Mouse (Mus musculus): Measurements from ENCODE around the gene Wdr24. TPM values are rescaled to one million over a fixed set of nuclear protein-coding genes. Genes with fewer than 3 reads are reported as not detected.
"Not testable (repeated sequence)": the region's sequence is repeated elsewhere in the genome, so short reads cannot be mapped to it uniquely, and the experiment has no call there.

Gene Wdr24
- total RNA-seq, 2 experiments from 2014 or later: 26.8 to 30.9 TPM

DNA sequence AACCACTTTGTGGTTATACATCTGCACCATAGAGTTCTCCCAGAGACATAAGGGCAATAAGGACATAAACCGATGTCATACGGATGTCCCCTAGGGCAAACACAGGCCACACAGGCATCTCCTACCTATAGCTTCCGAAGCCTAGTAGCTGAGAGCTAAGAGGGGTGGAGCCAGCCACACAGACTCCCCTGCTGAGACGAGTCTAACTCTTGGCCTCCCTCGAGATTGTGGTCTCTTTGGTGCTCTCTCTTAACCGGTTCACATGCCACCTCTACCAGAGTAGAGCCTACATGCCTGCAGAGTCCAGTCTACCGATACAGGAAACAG is 44.0 kb downstream of the Wdr24 start:
- TF ChIP-seq CTCF (IDR thresholded peaks at IDR 0.05): no peak
- H3K4me3 ChIP-seq: peak overlapping the region; percentile 91
- intact Hi-C loops (cut with DNase I): no loop called here
- no peak for DNase-seq (ENCODE audit: extremely low spot score in 1 of 2, low spot score in 2 of 2)
- H3K27ac ChIP-seq: peak overlapping the region; percentile 88

DNA sequence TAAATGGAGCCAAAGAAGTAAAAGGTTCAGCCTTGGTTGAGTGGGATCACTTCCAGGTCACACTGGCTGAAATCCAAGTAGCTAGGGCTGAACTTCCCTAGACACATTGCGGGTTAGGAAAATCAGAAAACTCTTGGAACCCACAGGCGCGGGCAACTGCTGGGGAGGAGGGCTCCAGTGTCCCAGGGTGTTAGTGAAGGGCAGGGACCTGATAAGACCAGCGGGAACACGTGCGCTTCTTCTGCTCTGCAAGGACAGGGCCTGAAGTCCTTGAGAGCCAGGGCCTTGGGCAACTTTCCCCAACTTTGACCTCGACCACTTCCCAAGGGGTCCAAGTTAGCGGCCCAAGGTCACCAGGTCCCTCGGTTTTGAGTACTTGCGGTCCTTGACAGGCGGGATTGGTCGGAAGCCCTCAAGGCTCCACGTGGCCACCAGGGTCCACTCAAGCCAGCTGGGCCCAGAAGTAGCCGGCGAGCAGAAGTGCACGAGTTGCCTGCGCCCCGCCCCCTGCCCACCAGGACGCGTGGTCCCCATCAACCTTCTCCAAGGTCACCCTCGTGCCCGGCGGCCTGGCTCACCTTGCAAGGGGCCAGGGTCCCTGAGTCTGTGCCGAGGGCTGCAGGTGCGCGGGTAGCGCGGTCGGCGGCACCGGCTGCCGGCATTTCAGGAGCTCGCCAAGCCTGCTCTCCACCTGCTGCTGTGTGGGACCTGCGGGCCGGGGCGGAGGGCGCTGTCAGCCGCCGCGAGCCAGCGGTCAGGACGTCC is 44.6 kb downstream of the Wdr24 start:
- DNase-seq (ENCODE audit: extremely low spot score in 1 of 2, low spot score in 2 of 2): no peak
- intact Hi-C loops (cut with DNase I): no loop called here
- no peak for TF ChIP-seq CTCF (IDR thresholded peaks at IDR 0.05)
- peak overlapping the region; percentile 88 for H3K27ac ChIP-seq
- H3K4me3 ChIP-seq: peak overlapping the region; percentile 91

DNA sequence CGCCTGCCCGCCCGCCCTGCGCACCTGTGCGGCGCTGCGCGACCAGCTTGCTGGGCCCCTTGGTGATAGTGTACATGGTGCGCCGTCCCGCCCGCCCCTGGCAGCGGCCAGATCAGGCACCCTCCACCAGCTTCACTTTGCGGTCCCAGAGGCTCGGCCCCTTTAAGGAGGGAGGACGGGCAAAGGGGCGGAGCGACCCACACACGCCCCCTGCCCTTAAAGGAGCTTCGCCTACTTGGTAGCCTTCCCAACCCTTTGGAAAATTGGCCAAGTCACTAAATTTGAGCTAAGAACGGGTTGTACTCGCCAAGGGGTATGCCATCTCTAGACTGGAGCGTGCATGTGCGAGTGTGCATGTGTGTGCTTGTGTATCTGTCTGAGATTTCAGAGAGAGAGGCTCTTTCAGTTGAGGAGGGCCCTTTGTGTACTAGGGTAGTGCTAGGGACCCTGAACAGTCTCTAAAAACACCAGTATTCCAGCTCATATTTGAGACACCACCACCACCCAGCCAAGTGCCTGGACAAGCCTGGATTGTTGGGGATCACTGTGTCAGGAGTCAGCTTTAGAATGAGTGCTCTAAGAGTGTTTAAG is 45.3 kb downstream of the Wdr24 start, which contains the start of gene Mcrip2:
Gene Mcrip2 (minus strand): TSS at position 164 of the 591 bp plus-strand sequence.
- intact Hi-C loops (cut with DNase I): no loop called here
- Histone ChIP-seq H3K27ac (peak within 1 kb of the TSS; percentile 88), H3K4me3 (peak within 1 kb of the TSS; percentile 91)
- DNase-seq (ENCODE audit: extremely low spot score in 1 of 2, low spot score in 2 of 2): peak; percentile 80 to 82
- TF ChIP-seq CTCF (IDR thresholded peaks at IDR 0.05): no peak

DNA sequence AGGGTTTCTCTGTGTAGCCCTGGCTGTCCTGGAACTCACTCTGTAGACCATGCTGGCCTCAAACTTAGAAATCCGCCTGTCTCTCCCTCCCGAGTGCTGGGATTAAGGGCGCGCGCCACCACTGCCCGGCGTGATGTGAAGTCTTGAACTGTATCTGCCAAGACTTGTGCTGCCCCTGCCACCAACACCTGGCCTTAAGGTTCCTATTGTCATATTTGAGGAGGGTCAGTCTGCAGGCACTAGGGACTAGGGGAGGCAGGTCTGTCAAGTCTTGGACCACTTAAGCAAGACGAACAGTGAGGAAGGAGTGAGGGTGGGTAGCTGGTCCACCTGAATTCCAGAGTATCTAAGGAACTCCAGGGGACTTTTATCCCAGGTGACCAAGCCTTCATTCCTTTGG is 46.1 kb downstream of the Wdr24 start:
- TF ChIP-seq CTCF (IDR thresholded peaks at IDR 0.05): no peak
- intact Hi-C loops (cut with DNase I): no loop called here
- H3K4me3 ChIP-seq: no peak overlapping the region
- no peak for DNase-seq (ENCODE audit: extremely low spot score in 1 of 2, low spot score in 2 of 2)
- H3K27ac ChIP-seq: no peak overlapping the region

DNA sequence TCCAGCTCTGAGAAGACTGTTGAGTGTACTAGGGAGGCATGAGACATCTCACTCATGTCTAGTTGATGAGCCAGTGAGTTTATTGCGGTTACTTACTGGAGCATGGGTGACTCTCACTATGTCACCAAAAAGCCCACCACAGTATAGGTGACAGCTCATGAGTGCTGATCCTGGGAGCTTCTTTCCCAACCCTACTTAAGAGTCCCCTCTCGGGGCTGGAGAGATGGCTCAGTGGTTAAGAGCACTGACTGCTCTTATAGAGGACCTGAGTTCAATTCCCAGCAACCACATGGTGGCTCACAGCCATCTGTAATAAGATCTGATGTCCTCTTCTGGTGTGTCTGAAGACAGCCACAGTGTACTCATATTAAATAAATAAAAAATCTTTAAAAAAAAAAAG is 46.5 kb downstream of the Wdr24 start:
- no peak overlapping the region for H3K27ac ChIP-seq
- no peak for DNase-seq (ENCODE audit: extremely low spot score in 1 of 2, low spot score in 2 of 2)
- intact Hi-C loops (cut with DNase I): no loop called here
- no peak overlapping the region for H3K4me3 ChIP-seq
- no peak for TF ChIP-seq CTCF (IDR thresholded peaks at IDR 0.05)

DNA sequence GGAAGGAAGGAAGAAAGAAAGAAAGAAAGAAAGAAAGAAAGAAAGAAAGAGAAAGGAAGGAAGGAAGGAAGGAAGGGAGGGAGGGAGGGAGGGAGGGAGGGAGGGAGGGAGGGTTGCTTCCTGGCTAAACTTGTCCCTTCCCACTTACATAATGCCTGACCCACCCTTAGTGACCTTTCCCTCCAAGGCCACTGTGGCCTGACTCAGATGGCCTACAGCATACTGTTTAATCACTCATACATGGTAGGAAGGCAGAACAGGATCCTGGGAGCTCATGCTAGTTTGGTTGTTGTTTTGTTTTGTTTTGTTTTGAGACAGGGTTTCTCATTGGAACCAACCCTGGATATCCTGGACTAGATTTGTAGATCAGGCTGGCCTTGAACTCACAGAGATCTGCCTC is 48.1 kb downstream of the Wdr24 start:
- H3K4me3 ChIP-seq; DNase-seq (ENCODE audit: extremely low spot score in 1 of 2, low spot score in 2 of 2); intact Hi-C loops (cut with DNase I); H3K27ac ChIP-seq: not testable (repeated sequence)

DNA sequence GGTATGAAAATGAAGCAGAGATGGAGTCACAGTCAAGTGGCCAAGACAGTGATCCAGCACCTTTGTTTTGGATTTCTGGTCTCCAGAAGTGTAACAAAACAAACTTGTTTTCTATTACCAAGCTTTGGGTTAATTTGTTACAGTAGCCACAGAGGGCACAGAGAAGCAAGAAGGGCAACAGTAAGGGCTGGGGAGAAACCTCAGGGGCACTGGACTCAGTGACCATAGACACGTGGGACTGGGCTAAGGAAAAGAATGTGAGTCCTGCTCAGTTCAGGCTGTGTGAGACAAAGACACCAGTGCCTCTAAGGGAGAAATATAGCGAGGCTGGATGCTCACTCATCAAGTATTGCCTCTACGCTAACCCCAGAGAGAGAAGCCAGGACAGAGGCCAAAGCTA is 49.2 kb downstream of the Wdr24 start:
- Histone ChIP-seq H3K4me3 (no peak overlapping the region), H3K27ac (no peak overlapping the region)
- intact Hi-C loops (cut with DNase I): no loop called here
- no peak for TF ChIP-seq CTCF (IDR thresholded peaks at IDR 0.05)
- DNase-seq (ENCODE audit: extremely low spot score in 1 of 2, low spot score in 2 of 2): no peak

DNA sequence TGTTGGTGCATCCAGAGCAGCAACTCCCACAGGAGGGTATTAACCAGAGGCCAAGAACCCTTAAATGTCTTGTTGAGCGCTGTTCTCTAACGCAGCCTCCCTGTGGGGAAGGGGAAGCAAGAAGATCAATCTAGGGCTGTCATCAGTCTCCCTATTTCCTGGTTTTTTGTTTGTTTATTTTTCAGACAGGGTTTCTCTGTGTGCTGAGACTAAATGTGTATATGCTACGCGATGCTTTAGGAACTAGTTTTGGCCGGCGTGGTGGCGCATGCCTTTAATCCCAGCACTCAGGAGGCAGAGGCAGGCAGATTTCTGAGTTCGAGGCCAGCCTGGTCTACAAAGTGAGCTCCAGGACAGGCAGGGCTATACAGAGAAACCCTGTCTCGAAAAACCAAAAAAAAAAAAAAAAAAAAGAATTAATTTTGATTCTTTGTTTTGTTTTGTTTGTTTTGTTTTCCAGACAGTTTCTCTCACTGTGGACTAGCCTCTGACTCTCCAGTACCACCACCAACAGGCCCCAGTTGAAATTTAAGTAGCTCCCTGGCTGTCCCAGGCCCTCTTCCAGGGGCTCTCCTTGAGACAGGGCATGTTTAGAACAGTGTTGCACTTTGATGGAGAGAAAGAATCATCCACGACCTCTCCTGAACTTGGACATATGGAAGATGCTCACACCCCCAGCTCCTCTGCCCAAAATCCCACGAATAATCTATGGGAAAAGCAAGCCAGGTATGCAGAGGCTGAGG is 50.1 kb downstream of the Wdr24 start:
- intact Hi-C loops (cut with DNase I): no loop called here
- peak overlapping the region; percentile 88; the same call in 1 of the 2 replicates for H3K27ac ChIP-seq
- no peak for DNase-seq (ENCODE audit: extremely low spot score in 1 of 2, low spot score in 2 of 2)
- no peak overlapping the region; the same call in 1 of the 2 replicates for H3K4me3 ChIP-seq
- TF ChIP-seq CTCF (IDR thresholded peaks at IDR 0.05): no peak

DNA sequence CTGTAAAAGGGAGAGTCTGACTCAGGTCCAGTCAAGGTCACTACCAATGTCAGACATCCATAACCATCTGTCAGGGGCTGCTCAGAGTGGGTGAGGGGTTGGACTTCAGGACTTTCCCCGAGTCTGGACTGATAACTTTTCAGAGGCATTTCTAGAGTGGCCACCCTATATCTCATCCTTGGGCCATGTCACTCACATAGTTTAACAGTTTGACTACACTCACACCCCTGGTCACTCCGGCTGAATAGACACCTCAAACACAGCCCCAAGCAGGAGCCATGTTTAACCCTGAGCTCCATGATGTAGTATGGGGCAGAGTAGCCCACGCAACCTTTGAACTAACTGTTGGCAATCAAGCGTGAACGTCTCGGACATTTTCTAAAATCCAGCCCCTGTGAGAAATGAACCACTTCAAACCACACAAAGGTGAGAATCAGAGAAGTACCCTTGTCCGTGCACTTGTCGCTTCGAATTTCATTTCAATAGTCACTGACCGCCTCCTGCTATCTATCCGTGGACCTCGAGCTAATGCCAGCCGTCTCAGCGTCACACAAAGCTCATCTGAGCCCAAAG is 50.8 kb downstream of the Wdr24 start:
- intact Hi-C loops (cut with DNase I): no loop called here
- Histone ChIP-seq H3K27ac (peak overlapping the region; percentile 88), H3K4me3 (peak overlapping the region; percentile 77)
- no peak for TF ChIP-seq CTCF (IDR thresholded peaks at IDR 0.05)
- DNase-seq (ENCODE audit: extremely low spot score in 1 of 2, low spot score in 2 of 2): no peak

DNA sequence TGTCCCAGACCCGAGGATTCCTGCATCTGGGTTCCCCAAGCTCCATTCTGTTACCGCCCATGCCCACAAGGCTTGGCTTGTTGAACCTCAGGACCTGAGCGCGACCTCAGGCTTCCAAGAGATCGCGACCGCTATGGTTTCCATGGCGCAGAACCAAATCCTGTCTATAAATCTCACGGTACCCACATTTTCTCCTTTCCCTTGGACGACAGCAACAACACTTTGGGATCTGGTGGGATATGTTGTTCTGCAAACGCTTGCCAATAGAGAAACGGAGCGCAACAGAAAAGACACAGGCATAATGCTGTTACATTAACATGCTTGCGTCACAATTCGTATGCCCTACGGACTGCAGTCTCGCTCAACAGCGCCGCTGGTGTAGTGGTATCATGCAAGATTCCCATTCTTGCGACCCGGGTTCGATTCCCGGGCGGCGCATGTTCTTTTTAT is 51.3 kb downstream of the Wdr24 start, which contains the start of gene Mettl26:
Gene Mettl26 (plus strand): TSS at position 354 of the 450 bp plus-strand sequence.
- peak; percentile 18 for TF ChIP-seq CTCF (IDR thresholded peaks at IDR 0.05)
- DNase-seq (ENCODE audit: extremely low spot score in 1 of 2, low spot score in 2 of 2): peak; percentile 93 to 99
- intact Hi-C loops (cut with DNase I): loop anchor here (5.0 kb wide), 1 partner anchor 43 kb away; the partner anchor contains the start of gene Rab40c
- Histone ChIP-seq H3K27ac (peak within 1 kb of the TSS; percentile 88), H3K4me3 (peak within 1 kb of the TSS; percentile 77)

DNA sequence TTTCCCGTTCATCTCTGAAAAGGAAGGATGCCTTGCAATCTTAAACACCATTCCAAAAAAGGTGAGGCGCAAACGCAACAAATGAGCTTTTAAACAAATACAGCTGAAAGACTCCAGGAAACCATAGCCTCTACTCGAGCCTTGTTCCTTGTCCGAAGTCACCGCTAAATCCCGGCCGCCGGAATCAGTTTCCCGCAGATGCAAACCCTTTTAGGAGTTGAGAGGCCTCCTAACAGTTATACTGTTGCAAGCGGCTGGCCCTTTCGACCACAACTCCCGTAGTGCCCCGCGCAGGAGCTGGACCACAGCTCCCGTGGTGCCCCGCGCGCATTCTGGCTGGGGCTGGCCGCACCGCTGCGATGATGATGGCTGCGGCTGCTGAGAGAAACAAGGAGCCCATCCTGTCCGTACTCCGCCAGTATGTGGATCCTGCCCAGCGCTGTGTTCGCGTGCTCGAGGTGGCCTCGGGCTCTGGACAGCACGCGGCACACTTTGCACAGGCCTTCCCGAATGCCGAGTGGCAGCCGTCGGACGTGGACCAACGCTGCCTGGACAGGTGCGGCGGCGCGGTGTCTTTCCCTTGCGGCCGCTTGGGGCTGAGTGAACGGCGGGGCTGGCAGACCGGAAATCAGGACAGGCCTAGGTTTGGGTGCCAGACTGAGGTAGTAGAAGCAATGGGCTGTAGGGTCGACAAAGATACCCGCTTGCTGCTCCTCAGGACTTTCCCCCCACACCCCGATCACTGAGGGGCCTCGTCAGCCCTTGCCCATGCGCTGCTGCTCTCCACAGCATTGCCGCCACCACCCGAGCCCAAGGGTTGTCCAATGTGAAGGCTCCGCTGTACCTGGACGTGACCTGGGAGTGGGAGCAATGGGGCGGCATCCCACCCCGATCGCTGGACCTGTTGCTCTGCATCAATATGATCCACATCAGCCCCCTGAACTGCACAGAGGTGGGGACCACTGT is 52.0 kb downstream of the Wdr24 start:
- DNase-seq (ENCODE audit: extremely low spot score in 1 of 2, low spot score in 2 of 2): peak; percentile 90
- TF ChIP-seq CTCF (IDR thresholded peaks at IDR 0.05): peak; percentile 15; the same call in 1 of the 2 replicates
- Histone ChIP-seq H3K4me3 (peak overlapping the region; percentile 77), H3K27ac (peak overlapping the region; percentile 88)
- intact Hi-C loops (cut with DNase I): loop anchor here (5.0 kb wide), 1 partner anchor 42 kb away; the partner anchor contains the start of gene Rab40c
